Mouse (Mus musculus) liver, postnatal 0 days (tissue): ENCODE data around the gene Begain.

Experiments used
- CTCF ChIP-seq: sonication (generic); IDR thresholded peaks from 2 replicates; pipeline ENCODE4 v1.5.1; 2016; ENCODE audit warnings: antibody characterized with exemption, low read depth
- EP300 ChIP-seq: IDR thresholded peaks from 2 replicates; pipeline ENCODE4 v1.6.1; 2016; ENCODE audit warnings: antibody characterized with exemption, low read depth, mild to moderate bottlenecking

DNA sequence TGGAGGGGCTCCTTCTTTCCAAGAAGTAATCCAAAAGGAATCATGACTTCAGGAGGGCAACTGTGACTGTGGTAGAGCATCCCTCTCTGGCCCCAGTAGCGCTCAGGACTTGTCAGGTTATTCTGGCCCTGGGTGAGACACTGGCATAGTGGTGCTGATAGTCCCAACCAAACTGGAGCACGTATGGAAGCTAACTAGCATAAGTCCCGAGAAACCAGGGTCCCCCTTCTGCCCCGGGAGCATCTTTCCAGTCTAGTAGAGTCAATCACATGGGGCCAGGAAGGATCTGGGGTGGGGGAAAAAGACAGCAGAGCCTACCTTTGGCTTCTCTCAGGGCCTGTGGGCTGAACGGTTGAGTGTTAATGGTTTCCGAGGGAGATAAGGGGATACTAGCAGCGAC lies 721 bp upstream of the Begain start:
- no peak for TF ChIP-seq CTCF
- no peak for TF ChIP-seq EP300
